Mouse (Mus musculus) bone marrow, adult 2 months (tissue): ENCODE measurements around the gene Ttc12.

Source experiments
- CTCF ChIP-seq: fragments of 200-500 bp; IDR thresholded peaks from 2 replicates; pipeline ENCODE4 v1.5.1; 2011; ENCODE audit warnings: low read length, control low read depth; ENCODE audit not compliant: control insufficient read depth, insufficient read depth
- POLR2A ChIP-seq: fragments of 200-500 bp; IDR thresholded peaks from 2 replicates; pipeline ENCODE4 v1.6.1; 2011; ENCODE audit warnings: low read depth, mild to moderate bottlenecking, control low read depth, low read length, borderline replicate concordance; ENCODE audit not compliant: control insufficient read depth

DNA sequence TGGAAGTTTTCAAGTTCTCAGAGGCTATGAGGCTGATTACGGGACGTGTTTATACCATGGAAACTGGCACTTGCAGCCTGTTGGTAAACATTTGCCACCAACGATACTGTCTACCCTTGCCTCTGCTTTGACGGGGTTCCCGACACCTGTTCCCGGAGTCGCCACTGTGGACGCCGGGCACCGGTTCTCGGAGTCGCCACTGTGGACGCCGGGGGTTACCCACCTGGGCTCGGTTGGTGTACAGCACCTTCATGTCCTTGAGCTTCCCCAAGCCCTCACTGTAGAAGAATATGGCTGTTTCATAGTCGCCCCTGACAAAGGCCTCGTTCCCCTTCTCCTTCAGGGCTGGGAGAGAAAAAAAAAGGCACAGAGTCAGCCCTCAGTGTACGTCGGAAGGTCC is 16.0 kb downstream of the Ttc12 start:
- TF ChIP-seq POLR2A = no peak
- no peak for TF ChIP-seq CTCF
